Mouse (Mus musculus) midbrain, embryonic 16.5 days (tissue): ENCODE measurements at regions not wholly inside any gene's neighbourhood (a gene's known extent, or its start where the extent isn't known, plus 50 kb on each side); places are given as distances from the start of the nearest gene placed in this dataset.

Source experiments
- ATAC-seq: fragments of 200-750 bp; cut with Nextera tagmentation; 2 replicates; pipeline ENCODE4 v1.8.0; 2017; ENCODE audit warnings: moderate TSS enrichment
- H3K27ac ChIP-seq: fragments of 300-500 bp; sonication (generic); 2 replicates; pipeline ENCODE4 v1.5.1; 2014; ENCODE audit warnings: mild to moderate bottlenecking, low read length, mixed read lengths
- H3K27me3 ChIP-seq: fragments of 300-500 bp; sonication (generic); 2 replicates; pipeline ENCODE4 v1.6.1; 2014; ENCODE audit warnings: low read depth, low read length, mixed read lengths; ENCODE audit not compliant: control insufficient read depth, insufficient read depth
- H3K36me3 ChIP-seq: fragments of 300-500 bp; sonication (generic); 2 replicates; pipeline ENCODE4 v1.6.1; 2014; ENCODE audit warnings: mild to moderate bottlenecking, low read length, moderate library complexity, mixed read lengths; ENCODE audit not compliant: control insufficient read depth, insufficient read depth
- H3K4me1 ChIP-seq: fragments of 300-500 bp; sonication (generic); 2 replicates; pipeline ENCODE4 v1.6.1; 2014; ENCODE audit warnings: mild to moderate bottlenecking, low read length, mixed read lengths; ENCODE audit not compliant: control insufficient read depth, insufficient read depth
- H3K4me2 ChIP-seq: fragments of 300-500 bp; sonication (generic); 2 replicates; pipeline ENCODE4 v1.6.1; 2014; ENCODE audit warnings: mild to moderate bottlenecking, low read length, mixed read lengths
- H3K4me3 ChIP-seq: fragments of 300-500 bp; sonication (generic); 2 replicates; pipeline ENCODE4 v1.5.1; 2014; ENCODE audit warnings: low read depth, mild to moderate bottlenecking, low read length, moderate library complexity, mixed read lengths
- H3K9ac ChIP-seq: fragments of 300-500 bp; sonication (generic); 2 replicates; pipeline ENCODE4 v1.6.1; 2014; ENCODE audit warnings: low read depth, low read length, mixed read lengths
- H3K9me3 ChIP-seq: fragments of 300-500 bp; sonication (generic); replicated peaks from 2 replicates; pipeline ENCODE4 v1.6.1; 2014; ENCODE audit warnings: mild to moderate bottlenecking, low read length, mixed read lengths; ENCODE audit not compliant: control insufficient read depth, poor library complexity, severe bottlenecking
- WGBS: fragments of 180-500 bp; shearing (Covaris S2); extraction: QIAGEN DNeasy Blood & Tissue Kit; methylation state at CpG from one replicate; pipeline ENCODE4 v1.1.7; 2014; 5-methylcytosine and 5-hydroxymethylcytosine counted together

- H3K9ac ChIP-seq: no peak overlapping the region
- WGBS: 86% methylated on average over 5 of the region's 5 CpGs
- no peaks in the 10 kb centered on the region for H3K27me3 ChIP-seq
- no peaks in the 10 kb centered on the region for H3K36me3 ChIP-seq
- H3K27ac ChIP-seq: no peak overlapping the region
- no peaks in the 10 kb centered on the region for H3K9me3 ChIP-seq
- ATAC-seq: no peak
- H3K4me2 ChIP-seq: no peak overlapping the region
- H3K4me1 ChIP-seq: no peaks in the 10 kb centered on the region
- H3K4me3 ChIP-seq: no peak overlapping the region
Observed at GRCm38 (mm10) chr16:95839512-95840253, 137.8 kb downstream of the Ets2 start.

- Histone ChIP-seq H3K4me3 (no peak overlapping the region), H3K27ac (no peak overlapping the region), H3K9ac (no peak overlapping the region), H3K9me3 (no peaks in the 10 kb centered on the region), H3K4me1 (no peaks in the 10 kb centered on the region), H3K4me2 (no peak overlapping the region), H3K27me3 (no peaks in the 10 kb centered on the region), H3K36me3 (no peaks in the 10 kb centered on the region)
- no peak for ATAC-seq
- 75% methylated on average over 1 of the region's 1 CpGs for WGBS
Observed at GRCm38 (mm10) chr16:95838886-95839430, 137.1 kb downstream of the Ets2 start.

DNA sequence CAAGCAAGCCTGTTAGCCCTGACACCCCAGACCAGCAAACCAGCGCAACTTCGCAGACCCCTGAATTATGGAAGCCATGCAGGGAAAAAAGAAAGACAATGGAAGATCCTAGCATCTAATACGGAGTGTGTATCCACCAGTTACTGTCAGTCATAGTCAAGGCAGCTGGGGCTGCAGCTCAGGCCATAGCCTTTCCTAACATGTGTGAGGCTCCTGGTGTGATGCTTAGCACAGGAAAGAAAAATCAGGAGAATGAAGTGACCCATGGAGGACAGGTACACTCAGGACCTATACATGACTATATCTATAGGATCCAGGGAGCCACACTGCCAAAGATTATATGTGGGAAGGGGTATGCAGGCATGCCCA lies 136.6 kb downstream of the Ets2 start:
- no peak overlapping the region for H3K27ac ChIP-seq
- no peak overlapping the region for H3K4me3 ChIP-seq
- WGBS: 93% methylated on average over 3 of the region's 3 CpGs
- no peaks in the 10 kb centered on the region for H3K9me3 ChIP-seq
- no peaks in the 10 kb centered on the region for H3K27me3 ChIP-seq
- H3K4me1 ChIP-seq: 0 out of 2 replicates have a peak, but pooled peaks cover 1% of the 10 kb centered on the region
- no peak overlapping the region for H3K4me2 ChIP-seq
- H3K9ac ChIP-seq: no peak overlapping the region
- H3K36me3 ChIP-seq: no peaks in the 10 kb centered on the region
- ATAC-seq: no peak

DNA sequence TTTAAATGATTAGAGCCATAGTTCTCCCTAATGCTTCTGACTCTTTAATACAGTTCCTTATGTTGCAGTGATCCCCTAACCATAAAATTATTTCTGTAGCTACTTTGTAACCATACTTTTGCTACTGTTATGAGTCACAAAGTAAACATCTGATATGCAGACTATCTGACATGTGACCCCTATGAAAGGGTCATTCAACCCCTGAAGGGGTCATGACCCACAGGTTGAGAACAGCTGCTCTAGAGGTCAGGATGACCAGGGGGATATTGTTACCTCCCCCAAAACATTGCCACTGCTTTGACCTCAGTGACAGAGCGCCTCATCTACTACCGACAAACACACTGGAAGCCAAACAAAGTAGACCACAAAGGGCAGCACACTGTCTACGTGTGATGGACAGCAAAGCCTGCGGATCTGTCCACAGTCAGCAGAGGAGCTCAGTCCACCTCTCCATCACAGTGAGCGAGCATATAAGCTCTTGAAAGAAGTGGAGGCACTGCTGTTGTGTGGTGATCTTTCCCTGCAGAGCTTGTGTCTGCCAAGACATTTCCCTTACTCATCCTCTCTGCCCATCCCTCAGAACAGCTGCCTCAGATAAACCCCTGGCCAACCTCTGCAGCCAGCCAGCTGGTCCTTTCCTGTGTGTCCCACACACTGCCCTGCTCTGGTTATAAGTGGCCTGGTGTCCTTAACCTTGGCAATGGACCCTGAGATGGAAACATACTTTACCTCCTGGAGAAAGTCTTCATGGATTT lies 136.0 kb downstream of the Ets2 start:
- H3K4me2 ChIP-seq: no peak overlapping the region
- peaks cover 6% of the 10 kb centered on the region for H3K4me1 ChIP-seq
- H3K27me3 ChIP-seq: no peaks in the 10 kb centered on the region
- 83% methylated on average over 5 of the region's 5 CpGs for WGBS
- no peak overlapping the region for H3K27ac ChIP-seq
- no peak overlapping the region for H3K9ac ChIP-seq
- H3K36me3 ChIP-seq: no peaks in the 10 kb centered on the region
- ATAC-seq: no peak
- H3K9me3 ChIP-seq: no peaks in the 10 kb centered on the region
- H3K4me3 ChIP-seq: no peak overlapping the region

DNA sequence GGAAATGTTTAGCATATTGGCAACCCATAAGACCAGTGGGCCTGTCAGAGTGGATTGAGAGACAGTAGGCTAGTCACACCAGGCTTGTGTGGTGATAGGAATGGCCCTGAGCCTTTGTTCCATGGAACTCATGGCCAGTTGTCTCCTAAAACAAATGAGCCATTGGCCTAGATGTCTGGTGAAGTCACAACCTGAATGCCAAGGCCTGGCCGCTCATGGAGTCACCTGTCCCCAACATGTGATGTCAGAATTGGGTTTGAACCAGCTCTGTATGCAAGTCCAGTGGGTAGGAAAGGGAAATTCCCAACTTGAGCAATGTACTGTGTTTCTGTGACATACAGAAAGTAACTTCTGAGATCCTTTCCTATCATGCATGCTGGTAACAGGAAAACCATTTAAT lies 134.1 kb downstream of the Ets2 start:
- no peaks in the 10 kb centered on the region for H3K9me3 ChIP-seq
- no peaks in the 10 kb centered on the region for H3K36me3 ChIP-seq
- WGBS: 93% methylated on average over 1 of the region's 1 CpGs
- H3K9ac ChIP-seq: no peak overlapping the region
- no peak overlapping the region for H3K27ac ChIP-seq
- H3K4me2 ChIP-seq: no peak overlapping the region
- ATAC-seq: no peak
- peaks cover 23% of the 10 kb centered on the region for H3K4me1 ChIP-seq
- no peak overlapping the region for H3K4me3 ChIP-seq
- H3K27me3 ChIP-seq: no peaks in the 10 kb centered on the region

DNA sequence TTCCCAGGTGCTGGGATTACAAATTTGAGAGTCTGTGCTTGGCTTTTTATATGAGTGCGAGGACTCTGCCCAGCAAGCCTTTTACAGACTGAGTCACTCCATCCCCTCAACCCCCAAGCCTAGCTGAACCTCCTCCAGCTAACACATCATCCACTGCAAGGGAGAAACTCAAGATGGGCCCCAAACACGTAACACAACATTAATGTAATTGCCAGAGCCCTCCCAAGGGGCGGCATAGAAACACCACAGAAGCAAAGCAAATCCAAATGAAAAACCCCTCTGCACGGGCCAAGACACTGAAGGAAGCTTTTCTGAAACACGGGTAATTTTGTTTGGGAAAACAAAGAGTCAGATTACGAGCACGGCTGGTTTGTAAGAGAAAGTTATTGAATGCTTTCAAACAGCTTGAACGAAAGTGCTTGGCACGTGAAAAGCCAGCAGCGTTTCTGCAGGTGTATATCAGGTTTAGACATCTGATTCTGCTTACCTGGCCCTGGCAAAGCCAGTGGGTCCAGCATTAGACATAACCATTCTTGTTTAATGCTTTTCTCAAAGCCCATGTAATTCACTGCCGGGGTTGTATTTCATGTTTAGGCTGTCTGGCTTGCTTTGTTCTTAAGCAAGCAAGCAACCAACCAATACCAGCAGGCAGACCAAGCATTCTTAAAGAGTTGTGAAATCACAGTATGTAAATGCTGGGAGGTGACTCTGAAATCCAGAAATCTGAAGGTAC lies 132.8 kb downstream of the Ets2 start:
- Histone ChIP-seq H3K36me3 (no peaks in the 10 kb centered on the region), H3K9ac (no peak overlapping the region), H3K4me1 (peaks cover 23% of the 10 kb centered on the region), H3K4me2 (no peak overlapping the region), H3K9me3 (no peaks in the 10 kb centered on the region), H3K27me3 (no peaks in the 10 kb centered on the region), H3K27ac (no peak overlapping the region), H3K4me3 (no peak overlapping the region)
- 69% methylated on average over 11 of the region's 11 CpGs for WGBS
- no peak for ATAC-seq

DNA sequence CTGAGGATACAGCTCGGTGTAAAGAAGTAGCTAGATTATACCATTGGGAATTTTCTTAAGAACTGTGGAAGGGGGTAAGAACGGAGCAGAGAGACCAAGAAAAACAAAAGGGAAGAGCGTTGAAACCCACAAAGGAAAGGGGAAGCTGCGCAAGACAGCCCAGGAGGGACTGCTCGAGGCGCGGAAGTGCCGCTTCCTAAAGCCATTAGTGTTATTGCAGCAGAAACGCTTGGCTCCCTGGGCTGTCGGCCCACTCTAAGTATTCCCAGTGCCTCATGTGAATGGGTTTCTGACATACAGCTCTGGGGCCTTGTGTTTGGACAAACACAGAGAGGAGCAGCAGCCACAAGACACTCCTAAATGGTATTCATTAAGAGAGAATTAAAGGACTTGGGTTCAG lies 131.6 kb downstream of the Ets2 start:
- no peak for ATAC-seq
- H3K27me3 ChIP-seq: no peaks in the 10 kb centered on the region
- H3K27ac ChIP-seq: no peak overlapping the region
- no peak overlapping the region for H3K9ac ChIP-seq
- H3K4me3 ChIP-seq: no peak overlapping the region
- H3K36me3 ChIP-seq: no peaks in the 10 kb centered on the region
- H3K9me3 ChIP-seq: no peaks in the 10 kb centered on the region
- WGBS: 79% methylated on average over 10 of the region's 10 CpGs
- peaks cover 23% of the 10 kb centered on the region for H3K4me1 ChIP-seq
- no peak overlapping the region for H3K4me2 ChIP-seq

- Histone ChIP-seq H3K9me3 (no peaks in the 10 kb centered on the region), H3K4me1 (peaks cover 23% of the 10 kb centered on the region), H3K27ac (peak overlapping the region; percentile 85), H3K4me2 (no peak overlapping the region), H3K36me3 (no peaks in the 10 kb centered on the region), H3K27me3 (no peaks in the 10 kb centered on the region), H3K4me3 (no peak overlapping the region), H3K9ac (no peak overlapping the region)
- WGBS: 44% methylated on average over 9 of the region's 9 CpGs
- peak; percentile 67; the same call in 1 of the 2 replicates for ATAC-seq
Observed at GRCm38 (mm10) chr16:95832346-95832739, 130.5 kb downstream of the Ets2 start.
